Mouse (Mus musculus): ENCODE measurements around the gene Ube2o.

DNA sequence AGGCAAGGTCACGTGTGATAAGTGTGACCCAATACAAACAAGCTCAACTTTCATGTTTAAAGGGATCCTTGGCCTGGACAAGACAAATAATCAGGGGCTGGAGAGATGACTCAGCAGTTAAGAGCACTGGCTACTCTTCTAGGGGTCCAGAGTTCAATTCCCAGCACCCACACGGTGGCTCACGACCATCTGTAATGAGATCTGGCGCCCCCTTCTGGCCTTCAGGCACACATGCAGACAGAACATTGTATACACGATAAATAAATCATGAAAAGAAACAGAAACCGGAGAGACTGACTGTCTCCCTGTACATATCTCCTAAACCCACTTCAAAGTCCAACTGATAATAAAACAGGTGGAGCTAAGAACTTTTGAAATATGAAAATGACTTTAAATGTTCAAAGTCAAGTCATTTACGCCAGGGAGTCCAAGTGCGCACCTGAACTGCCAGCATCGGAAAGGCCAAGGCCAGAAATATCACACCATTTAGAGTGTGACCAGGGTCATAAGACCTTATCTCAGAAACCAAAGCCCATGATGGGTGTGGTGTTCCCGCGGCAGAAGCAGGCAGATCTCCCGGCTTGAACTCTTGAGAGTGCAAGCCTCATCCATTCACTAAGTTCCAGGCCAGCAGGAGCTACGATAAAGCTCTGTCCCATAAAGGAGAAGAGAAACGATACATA, 92.4 kb downstream of the Ube2o start:
- TF ChIP-seq CTCF (IDR thresholded peaks at IDR 0.05; ENCODE audit: control insufficient read depth, insufficient read depth, low read length), result peak; percentile 50; the same call in 1 of the 2 replicates
- TF ChIP-seq POLR2A (IDR thresholded peaks at IDR 0.05; ENCODE audit: borderline replicate concordance, control insufficient read depth, low read depth, low read length), result no peak

All from bone marrow, adult 2 months (tissue).